Mouse (Mus musculus): ENCODE data around the gene Ctr9.
A peak's percentile ranks its signal among the peaks of the same experiment; 100 is the strongest.

Gene Ctr9

DNA sequence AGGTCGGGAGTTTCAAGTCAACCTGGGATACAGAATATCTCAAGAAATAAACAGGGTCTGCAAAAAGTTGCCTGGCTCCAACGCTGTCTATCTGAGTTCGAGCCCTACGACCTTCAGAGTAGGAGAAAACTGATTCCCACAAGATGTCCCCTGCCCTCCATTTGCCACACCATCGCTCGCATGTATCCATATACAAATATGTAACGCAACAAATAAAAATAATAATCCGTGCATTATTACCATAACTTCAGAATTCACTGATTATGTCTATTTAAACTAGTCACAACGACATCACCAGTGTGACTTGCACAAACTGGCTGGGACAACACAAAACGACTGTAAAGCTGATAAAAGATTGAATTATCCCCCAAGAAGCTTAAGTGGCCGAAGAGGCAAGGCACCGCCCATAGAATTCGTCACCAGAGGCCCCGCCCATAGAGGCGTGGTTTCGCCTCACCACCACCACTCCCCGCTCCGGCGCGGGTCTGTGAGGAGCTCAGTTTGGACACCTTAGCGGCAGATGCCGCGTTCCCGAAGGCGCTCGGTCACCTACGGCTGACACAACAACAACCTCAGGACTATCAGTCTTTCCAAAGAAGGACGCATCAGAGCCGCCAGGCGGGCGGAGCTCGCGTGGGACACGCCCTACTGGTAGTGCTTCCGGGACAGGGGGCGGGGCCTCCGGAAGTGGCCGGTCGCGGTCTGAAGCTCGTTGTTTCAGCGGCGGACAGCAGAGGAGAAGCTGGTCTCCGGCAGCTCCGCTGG, at the start of gene Ctr9:
Gene Ctr9 (plus strand): TSS at position 671 of the 765 bp plus-strand sequence.
- DNase-seq: peak; percentile 96 to 97

DNA sequence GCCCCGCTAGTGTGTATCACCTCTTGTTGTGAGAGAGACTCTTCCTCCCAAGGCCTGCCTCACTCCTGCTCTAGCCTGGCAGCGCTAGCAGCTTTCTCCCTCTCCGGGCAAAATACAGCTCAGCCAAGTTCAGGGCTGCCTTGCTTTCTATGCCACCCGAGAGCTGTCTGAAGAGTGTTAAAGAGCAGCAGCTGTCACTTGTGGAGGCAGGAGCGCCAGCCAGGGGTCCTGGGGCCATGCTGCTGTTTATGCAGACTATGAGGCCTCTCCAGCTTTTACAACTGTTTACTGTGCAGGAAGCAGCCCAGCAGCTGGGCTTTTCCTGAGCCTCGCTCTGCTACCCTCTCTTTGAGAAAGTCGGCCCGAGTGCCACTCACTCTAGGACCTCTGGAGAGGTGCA, 47.7 kb upstream of the Ctr9 start:
- DNase-seq: no peak

DNA sequence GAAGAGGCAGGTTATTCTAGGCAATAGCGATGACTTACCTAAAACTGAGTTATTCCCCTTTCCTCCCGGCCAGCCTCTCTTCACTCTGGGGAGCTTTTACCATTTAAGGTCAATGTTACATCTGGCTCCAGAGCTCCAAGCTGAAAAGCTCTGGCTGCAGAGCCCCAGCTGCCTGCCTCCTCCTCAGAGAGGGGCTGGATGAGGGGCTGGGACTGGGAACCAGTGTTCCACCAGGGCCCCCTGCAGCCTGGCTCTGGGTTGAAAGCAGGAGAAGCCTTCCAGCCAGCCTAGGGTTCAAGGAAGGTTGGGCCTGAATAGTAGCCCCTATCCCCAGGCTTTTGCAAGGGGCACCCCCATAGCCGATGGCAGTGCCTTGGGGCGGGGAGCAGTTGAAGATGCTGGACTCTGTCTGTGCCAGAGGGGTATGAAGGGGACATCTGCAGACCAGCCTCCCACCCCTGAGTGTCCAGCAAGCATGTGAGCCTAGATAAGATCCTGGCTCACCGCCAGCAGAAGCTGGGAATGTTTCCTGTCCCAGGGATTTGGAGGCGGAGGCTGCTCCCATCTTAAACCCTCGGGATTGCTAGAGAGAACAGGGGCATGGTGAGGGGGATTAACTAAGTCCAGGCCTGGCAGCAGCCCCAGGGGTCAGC, 46.6 kb upstream of the Ctr9 start, which contains the start of gene Mrvi1:
Gene Mrvi1 (minus strand): TSS at position 409 of the 653 bp plus-strand sequence.
- peak; percentile 13 to 37 for DNase-seq

DNA sequence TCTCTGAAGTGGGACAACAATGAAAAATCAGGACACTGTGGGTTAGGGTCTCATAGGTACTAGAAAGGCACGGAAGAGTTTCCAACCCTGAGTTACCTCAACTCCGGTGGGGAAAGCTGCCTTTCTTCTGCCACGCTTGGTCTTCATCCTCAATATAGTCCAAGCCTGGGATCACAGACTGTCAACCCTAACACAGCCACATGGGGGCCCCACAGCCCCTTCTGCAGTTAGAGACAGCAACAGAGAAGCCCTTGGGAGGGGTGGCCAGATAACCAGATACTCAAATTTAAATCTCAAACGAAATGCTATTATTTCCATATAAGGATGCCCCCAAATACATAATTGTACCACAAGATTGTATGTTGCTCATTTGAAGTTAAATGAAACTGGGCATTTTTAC, 46.0 kb upstream of the Ctr9 start:
- peak; percentile 16 to 44 for DNase-seq

DNA sequence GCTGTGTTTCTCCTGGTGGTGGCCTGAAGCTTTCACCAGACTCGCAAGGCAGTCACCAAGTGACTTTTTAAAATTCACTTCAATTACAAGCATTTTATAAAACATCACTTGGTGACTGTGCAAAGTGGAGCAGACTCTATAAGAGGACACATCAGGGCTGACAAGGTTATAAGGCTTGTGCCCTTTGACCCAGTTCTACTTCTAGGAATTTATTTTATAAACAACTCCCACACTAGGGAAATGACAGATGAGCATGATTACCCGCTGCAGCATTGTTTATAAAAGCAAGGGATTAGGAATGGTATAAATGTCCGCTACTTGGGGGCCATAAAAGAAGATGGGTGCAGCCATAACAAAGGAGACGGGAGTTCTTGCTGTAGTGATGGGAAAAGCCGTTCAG, 45.1 kb upstream of the Ctr9 start:
- DNase-seq: no peak

DNA sequence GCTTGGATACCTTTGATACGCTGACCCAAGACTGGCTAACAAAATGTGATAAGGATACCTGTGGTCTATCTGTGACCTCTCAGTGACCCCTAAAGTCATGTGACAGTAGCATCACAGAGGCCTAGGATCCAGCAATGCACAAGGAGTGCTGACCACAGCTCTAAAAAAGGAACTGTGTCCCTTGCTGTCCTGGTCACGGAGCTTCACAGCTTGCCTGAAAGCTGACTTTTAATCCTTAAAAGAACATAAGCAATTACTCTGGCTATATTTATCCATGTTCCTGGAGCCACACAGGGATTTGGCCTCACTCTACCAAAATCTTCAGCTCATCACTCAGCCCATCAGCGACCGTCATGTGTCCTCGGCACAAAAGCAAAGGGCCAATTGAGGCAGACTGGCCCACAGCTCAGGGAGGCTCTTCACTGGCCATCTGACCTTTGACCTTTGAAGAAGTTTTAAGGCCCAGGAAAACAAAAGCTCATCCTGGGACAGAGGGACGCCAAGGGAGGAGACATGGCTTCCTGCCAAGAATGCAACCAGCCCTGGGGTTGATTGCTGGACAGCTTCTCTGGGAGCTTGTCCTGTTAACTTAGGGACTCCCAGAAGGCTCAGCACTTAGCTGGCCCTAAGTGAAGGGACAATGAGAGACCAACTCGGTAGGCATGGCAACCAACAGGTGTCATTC, 43.0 kb upstream of the Ctr9 start:
- DNase-seq: peak in 1 of 2 experiments; percentile 11

DNA sequence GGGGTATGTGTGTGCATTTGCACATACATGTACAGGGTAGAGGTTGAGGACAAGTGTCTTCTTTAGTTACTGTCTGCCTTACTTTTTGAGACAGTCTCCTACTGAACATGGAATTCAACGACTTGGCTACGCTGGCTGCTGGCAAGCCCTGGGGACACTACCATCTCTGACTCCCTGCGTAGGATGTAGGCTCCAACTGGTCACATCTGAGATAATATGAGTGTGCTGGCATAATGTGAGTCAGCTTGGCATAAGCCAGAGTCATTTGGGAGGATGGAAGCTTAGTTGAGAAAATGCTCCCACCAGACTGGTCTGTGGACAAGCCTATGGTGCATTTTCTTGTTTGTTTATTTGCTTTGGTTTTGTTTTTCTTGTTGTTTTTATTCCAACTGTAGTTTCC, 40.7 kb upstream of the Ctr9 start:
- no peak for DNase-seq

DNA sequence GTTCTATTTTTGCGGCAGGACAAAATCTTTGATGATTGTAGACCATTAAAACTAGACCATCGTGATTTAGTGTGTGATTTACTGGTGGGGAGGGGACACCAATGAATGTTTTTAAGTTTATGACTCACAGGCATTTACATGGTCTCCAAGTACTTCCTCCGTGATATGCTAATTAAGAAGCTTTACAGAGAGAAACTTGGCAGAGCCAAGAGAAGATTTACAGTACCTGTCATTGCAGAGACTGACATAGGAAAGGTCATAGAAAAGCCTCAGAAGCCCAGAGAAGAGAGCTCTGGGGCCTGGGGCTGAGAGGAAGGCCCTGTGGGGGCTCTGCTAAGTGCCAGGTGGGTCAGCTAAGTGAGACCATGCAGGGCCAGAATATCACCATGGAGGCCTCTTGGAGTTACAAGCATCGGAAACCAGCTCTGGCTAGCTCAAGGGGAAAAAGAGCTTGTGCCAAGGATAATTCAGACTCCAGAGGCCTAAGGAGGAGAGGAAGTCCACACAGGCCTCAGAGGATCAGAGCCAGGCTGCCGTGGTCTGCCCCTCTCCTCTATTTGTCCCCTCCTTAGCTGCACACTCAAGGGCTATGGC, 39.4 kb upstream of the Ctr9 start:
- no peak for DNase-seq

DNA sequence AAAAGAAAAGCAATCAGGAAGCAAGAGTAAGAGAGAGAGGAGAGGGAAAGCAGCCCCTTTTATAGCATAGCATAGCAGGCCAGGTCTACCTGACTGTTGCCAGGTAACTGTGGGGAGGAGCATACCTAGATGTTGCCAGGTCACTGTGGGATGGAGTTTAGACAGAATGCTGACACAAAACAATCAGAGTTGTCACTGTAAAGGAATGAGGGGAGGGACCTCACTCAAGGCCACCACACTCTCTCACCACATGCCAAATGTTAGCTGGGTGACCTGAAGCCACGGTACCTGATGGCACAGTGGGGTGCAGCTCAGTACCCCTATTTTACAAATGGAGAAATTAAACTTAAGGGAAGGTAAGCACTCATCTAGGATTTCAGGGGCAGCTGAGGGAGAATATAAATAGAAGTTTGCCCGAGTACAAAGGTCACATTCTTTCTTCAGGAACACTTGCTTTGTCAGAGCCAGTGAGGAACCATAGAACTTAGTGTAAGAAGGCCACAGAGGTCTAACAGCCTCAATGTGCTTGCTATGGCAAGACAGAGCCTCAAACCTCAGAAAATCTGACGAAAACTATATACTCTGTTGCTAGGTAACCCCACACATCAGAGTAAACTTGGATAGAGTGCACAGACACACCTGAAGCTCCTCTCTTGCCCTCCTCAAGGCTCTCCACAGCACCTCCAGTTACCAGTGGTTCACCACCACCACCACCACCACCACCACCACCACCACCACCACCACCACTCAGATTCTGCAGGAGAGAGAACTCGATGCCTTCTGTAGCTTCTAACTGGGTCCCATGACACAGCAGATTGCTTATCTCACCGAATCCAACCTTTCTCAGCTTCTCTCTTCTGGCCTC, 38.2 kb upstream of the Ctr9 start:
- DNase-seq: no peak

DNA sequence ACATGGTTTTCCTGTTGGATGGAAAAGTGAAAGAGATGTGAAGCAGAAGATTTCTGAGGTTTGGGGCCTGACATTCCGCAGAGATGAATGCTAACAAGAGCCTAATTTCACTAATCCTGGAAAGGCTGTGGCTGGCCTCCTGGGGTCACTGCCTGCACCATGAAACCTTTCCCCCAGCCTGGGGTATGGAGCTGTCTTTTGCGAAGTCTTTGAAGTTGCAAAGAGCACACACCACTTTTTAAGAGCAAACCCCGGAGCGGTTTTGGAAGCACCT, 37.6 kb upstream of the Ctr9 start:
- DNase-seq: no peak

DNA sequence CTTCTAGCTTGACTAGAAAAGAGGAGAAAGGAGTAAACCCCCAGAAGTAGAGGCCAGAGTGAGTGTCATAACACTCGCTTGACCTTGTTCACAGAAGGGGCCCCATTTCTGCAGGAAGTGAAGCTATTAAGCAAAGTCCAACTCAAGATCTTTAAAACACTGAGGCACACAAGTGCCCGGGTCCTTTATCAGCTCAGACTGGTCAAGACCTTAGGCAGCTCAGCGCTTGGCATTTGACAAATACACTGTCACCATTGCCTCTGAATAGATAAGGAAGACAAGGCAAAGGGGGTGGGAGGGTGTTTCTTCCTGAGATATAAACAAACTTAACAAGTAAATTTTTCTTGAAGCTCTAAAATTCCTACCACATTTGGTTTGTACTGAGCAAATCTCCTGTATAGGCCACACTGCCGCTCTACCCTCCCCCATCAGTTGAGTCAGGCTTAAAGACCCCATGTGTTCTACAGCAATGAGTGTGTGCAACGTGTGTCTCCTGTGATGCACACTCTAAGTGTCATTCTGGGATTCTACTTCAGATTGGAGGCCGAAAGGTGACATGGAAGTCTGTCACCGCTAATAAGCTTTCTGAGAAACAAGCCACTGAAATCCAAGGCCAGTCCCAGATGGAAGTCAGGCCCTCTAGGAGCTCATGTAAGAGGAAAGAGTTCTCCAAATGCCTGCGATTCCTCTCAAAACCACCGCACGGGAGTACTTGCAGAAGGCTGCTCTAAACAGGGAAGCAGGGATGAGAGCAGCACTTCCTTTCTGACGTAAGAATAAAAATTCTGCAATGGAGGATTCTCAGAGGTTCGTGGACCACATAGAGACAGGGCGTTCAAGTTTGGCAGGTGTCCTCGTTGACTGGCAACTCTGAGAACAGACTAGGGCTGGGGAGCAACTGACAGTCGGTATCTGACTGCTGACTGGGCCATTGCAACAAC, 29.6 kb upstream of the Ctr9 start:
- no peak for DNase-seq

DNA sequence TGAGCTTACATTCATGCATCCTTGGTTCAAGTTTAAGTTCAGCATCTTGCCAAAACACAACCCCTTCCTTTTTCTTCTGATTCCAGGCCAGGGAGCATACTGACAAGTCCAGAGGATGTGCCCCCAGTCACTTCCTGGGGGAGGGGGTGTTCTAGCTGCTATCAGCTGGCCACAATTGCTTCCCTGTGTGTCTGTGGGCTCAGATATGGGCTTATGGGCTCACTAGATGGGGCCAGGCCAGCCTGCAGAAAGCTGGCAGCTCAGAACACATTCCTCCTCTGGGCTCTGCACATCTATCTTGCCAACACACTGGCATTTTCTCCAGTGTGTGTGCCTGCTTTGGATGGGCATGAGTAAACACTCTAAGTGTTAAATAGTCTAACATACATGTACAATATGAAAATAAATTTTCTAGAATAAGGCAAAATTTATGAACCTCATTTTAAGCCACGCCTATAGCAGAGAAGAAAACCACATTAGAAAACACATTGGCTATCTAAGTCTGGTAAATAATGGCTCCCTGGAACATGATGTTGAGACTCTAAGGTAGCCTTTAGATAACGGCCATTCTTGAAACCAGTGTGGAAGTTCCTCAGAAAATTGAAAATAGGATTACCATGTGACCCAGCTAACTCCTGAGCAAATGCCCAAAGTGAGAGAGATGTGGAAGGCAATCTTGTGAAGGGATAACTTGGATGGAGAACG, 24.5 kb upstream of the Ctr9 start:
- DNase-seq: no peak

DNA sequence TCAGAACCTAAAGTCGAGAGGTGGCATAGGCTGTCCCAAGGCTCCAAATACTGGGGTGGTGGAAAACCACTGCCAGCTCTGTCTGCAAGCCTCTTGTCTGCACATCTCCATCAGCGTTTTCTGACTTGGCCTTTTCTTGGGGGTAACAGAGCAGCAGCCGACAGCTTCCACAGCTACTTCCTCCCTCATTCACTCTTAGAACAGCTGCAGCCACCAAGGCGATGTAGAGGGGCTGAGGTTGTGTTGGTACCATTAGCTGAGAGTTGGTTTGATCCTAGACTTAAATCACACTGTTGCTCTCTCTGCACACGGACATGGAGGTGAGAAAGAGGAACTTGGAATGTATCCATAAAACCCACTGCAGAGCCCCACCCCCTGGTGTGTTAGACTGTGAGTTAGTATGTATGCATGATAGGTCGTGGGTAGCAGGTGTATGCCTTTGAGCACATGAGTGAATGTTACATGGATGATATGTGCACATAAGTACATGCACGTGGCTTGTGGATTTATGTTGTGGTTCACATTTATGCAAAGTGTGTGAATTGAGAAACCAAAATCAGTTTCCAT, 14.6 kb upstream of the Ctr9 start:
- no peak for DNase-seq

DNA sequence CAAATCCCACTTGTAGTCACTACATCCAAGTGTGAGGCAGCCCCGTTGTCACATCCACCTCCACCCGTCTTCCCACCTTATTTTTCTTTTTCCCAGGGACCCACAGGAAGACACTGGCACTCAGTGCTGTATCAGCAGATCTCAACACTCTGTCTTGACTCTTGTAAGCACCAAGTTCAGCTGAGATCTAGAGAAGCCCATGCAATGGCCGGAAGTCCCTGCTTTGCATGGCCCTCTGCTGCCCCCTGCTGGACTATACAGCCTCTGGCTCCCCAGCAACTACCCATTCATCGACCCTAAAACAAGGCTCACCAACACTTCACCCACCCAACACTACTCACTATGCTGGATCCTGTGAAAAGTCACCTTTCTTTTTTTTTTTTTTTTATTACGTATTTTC, 13.9 kb upstream of the Ctr9 start:
- DNase-seq: peak; percentile 87 to 95

DNA sequence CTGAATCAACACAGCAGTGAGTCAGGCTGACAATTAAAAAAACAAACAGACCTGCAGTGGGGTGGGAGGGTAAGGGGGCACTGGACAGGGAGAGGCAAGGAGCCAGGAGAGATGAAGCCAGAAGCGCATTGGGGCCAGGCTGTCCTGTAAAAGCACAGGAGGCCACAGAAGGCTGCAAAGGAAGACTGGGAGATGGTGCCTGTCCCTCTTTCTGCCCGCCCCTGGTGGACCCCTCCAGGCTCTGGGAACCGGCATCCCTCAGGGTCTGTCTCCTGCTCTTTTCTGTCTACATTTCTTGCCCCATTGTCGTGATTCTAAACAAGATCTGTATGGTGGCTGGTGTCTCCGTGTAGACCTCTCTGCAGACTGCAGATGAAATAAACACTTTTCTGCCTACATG, 13.0 kb upstream of the Ctr9 start:
- no peak for DNase-seq

DNA sequence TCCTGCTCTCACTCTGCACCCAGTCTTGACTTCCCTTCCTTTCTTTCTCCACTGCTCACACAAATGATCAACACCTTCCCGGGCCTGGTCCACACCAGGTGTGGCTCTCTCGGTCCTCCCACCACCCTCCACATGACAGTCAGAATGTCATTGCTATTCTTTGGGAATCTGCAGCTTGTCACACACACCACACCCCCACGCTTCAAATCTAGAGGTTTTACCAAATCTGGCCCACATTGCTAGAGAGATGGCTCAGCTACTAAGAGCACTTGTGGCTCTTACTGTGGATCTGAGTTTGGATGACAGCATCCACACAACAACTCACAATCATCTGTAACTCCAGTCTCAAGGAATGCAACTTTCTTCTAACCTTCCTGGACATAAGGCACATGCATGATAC, 11.8 kb upstream of the Ctr9 start:
- DNase-seq: no peak

DNA sequence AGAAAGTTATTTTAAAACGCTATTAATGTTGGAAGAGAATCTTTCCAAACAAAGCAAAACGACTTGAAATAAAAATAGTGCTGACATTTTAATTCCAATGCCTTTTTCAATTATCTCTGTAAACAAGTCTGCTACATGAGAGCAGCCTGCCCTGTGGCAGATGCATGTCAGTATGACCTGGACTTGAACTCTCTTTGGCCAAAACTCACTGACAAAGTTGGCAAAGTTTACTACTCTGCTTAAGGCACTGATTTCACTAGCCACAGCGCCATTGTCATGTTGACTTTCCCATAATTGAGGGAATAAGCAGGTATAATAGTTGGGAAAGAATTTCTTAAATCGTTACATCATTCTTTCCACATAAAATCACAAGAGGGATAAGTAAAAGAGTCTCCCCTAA, 7.9 kb upstream of the Ctr9 start:
- no peak for DNase-seq

DNA sequence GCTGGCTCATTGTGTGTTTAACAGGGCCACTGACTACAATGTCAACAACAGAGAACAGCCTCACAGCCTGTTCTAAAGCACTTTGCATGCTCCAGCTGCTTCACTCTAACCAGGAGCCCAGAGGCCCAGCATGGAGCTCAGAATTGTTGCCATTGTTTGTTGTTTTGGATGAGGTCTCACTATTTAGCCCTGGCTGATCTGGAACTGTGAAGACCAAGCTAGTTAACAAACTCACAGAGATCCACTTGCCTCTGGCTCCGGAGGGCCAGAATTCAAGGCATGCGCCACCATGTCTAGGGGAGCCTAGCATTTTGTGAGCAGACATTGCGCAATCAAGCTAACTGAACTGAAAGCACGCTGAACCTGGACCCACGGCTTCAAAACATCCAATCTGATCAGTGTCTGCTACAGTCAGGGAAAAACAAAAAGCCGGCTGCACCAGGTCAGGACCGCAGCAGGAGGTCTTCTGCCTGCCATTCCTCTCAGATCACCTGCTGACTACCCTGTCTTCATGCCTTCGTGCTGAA, 4.6 kb upstream of the Ctr9 start:
- peak; percentile 12 to 19 for DNase-seq

DNA sequence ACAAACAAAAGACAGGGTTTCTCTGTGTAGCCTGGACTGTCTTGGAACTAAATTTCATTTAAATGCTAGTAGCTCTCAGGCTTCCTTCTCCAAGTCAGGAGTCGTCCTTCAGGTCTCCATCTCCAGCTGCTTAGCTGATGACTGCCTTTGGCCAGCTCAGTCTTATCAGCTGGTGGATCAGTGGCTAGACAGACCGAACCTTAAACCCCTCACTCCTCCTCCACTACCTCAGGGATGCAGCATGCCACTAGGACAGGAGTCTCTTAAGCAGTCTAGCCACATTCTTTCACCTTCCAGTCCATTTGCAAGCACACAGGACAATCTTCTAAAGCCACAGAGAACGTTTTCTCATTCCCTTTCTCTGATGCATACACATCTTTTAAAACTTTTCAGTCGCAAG, 3.8 kb upstream of the Ctr9 start:
- DNase-seq: no peak

DNA sequence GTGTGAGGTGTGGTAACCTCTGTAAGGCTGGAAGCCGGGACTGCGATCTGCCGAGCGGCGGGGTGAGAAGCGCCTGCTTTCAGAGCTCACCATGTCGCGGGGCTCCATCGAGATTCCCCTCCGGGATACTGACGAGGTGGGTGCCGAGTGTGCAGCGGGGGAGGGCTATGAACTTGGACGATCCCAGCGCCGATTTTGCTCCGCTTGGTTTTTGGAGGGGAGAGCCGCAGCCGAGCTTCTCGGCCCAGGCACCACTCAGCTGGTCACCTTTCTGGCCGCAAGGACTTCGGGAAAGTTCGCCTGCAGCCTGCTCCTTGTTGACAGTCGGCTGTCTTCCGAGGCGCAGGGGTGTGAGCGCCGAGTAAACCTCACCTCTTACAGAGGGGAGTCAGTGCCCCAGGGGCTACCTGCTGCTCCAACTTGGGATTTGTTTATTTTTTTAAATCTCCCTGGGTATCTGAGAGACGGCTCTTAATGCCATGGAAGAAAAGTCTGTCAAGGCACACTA, 349 bp downstream of the Ctr9 start:
- DNase-seq: no peak
